Mouse (Mus musculus) kidney, embryonic 16.5 days (tissue): ENCODE results near the gene Smyd2. TPM values are rescaled to one million over a fixed set of nuclear protein-coding genes. Genes with fewer than 3 reads are reported as not detected.

Experiments
- ATAC-seq: fragments of 200-750 bp; cut with Nextera tagmentation; 2 replicates; pipeline ENCODE4 v1.8.0; 2017; ENCODE audit warnings: moderate TSS enrichment; ENCODE audit not compliant: low FRiP score, low TSS enrichment
- H3K27ac ChIP-seq: fragments of 300-500 bp; sonication (generic); 2 replicates; pipeline ENCODE4 v1.5.1; 2014; ENCODE audit warnings: low read length
- H3K27me3 ChIP-seq: fragments of 300-500 bp; sonication (generic); 2 replicates; pipeline ENCODE4 v1.6.1; 2014; ENCODE audit warnings: low read length, control low read depth, mixed read lengths; ENCODE audit not compliant: insufficient read depth
- H3K36me3 ChIP-seq: fragments of 300-500 bp; sonication (generic); 2 replicates; pipeline ENCODE4 v1.6.1; 2014; ENCODE audit warnings: low read length, control low read depth, mixed read lengths; ENCODE audit not compliant: insufficient read depth
- H3K4me1 ChIP-seq: fragments of 300-500 bp; sonication (generic); 2 replicates; pipeline ENCODE4 v1.6.1; 2014; ENCODE audit warnings: low read length, control low read depth, mixed read lengths; ENCODE audit not compliant: insufficient read depth
- H3K4me2 ChIP-seq: fragments of 300-500 bp; sonication (generic); replicated peaks from 2 replicates; pipeline ENCODE4 v1.6.1; 2014; ENCODE audit warnings: low read depth, low read length
- H3K4me3 ChIP-seq: fragments of 300-500 bp; sonication (generic); 2 replicates; pipeline ENCODE4 v1.5.1; 2014; ENCODE audit warnings: mild to moderate bottlenecking, low read length
- H3K9ac ChIP-seq: fragments of 300-500 bp; sonication (generic); replicated peaks from 2 replicates; pipeline ENCODE4 v1.6.1; 2014; ENCODE audit warnings: low read length
- H3K9me3 ChIP-seq: fragments of 300-500 bp; sonication (generic); 2 replicates; pipeline ENCODE4 v1.6.1; 2016; ENCODE audit warnings: low read length, control low read depth
- WGBS: fragments of 180-500 bp; shearing (Covaris S2); extraction: QIAGEN DNeasy Blood & Tissue Kit; methylation state at CpG from one replicate; pipeline ENCODE4 v1.1.7; 2014; 5-methylcytosine and 5-hydroxymethylcytosine counted together
- polyA plus RNA-seq: library from polyadenylated mRNA; unstranded; fragments of >200 nt; fragmentation: Nextera tagmentation; extraction: Ambion mirVana; gene quantifications from 2 replicates; pipeline ENCODE4 v1.2.1, GENCODE M21; 2015

Gene Smyd2
- polyA plus RNA-seq, 1 experiment from 2014 or later, result 87.6 TPM

GRCm38 (mm10) chr1:189898708-189899107 lies 23.5 kb downstream of the Smyd2 start:
- no peak for ATAC-seq
- no peak overlapping the region for H3K4me2 ChIP-seq
- peaks cover 28% of the 10 kb centered on the region; the same call in 1 of the 2 replicates for H3K36me3 ChIP-seq
- H3K9me3 ChIP-seq, result no peaks in the 10 kb centered on the region
- H3K4me1 ChIP-seq, result peaks cover 14% of the 10 kb centered on the region
- no peaks in the 10 kb centered on the region for H3K27me3 ChIP-seq
- H3K4me3 ChIP-seq, result no peak overlapping the region
- 62% methylated on average over 13 of the region's 13 CpGs for WGBS
- H3K27ac ChIP-seq, result no peak overlapping the region
- H3K9ac ChIP-seq, result no peak overlapping the region

GRCm38 (mm10) chr1:189897861-189898260 lies 24.3 kb downstream of the Smyd2 start:
- ATAC-seq, result no peak
- no peak overlapping the region for H3K4me2 ChIP-seq
- H3K4me3 ChIP-seq, result no peak overlapping the region
- no peak overlapping the region for H3K27ac ChIP-seq
- 83% methylated on average over 9 of the region's 9 CpGs for WGBS
- peaks cover 31% of the 10 kb centered on the region for H3K36me3 ChIP-seq
- H3K9ac ChIP-seq, result no peak overlapping the region
- H3K4me1 ChIP-seq, result peaks cover 14% of the 10 kb centered on the region
- H3K27me3 ChIP-seq, result no peaks in the 10 kb centered on the region
- H3K9me3 ChIP-seq, result no peaks in the 10 kb centered on the region

DNA sequence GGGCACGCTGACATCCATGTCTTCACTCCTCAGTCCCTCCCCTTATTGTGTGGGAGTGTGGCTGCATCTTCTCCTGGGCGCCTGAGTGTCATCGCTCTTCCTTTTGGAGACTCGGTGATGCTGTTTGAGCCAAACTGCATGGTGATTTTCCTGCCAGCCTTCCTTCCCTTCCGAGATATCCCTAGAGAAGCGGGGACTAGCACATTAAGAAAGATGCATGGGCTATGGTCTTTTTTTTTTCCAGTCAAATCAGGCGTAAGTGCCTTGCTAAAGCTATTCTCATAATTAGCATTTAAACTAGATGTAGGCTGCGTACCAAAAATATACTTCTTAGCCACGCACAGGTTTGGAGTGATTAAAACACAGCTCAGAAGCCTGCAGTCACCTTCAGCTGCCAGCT lies 28.0 kb downstream of the Smyd2 start:
- Histone ChIP-seq H3K9ac (no peak overlapping the region), H3K9me3 (no peaks in the 10 kb centered on the region), H3K4me1 (peaks cover 9% of the 10 kb centered on the region), H3K4me3 (no peak overlapping the region), H3K4me2 (no peak overlapping the region), H3K27me3 (no peaks in the 10 kb centered on the region), H3K36me3 (peaks cover 29% of the 10 kb centered on the region), H3K27ac (no peak overlapping the region)
- no peak for ATAC-seq
- 89% methylated on average over 9 of the region's 9 CpGs for WGBS

GRCm38 (mm10) chr1:189888749-189889148 lies 33.4 kb downstream of the Smyd2 start:
- no peaks in the 10 kb centered on the region for H3K27me3 ChIP-seq
- H3K27ac ChIP-seq, result no peak overlapping the region
- H3K9ac ChIP-seq, result no peak overlapping the region
- WGBS, result 59% methylated on average over 10 of the region's 10 CpGs
- no peaks in the 10 kb centered on the region for H3K9me3 ChIP-seq
- H3K36me3 ChIP-seq, result peaks cover 11% of the 10 kb centered on the region; the same call in 1 of the 2 replicates
- no peak overlapping the region for H3K4me3 ChIP-seq
- peaks cover 4% of the 10 kb centered on the region; the same call in 1 of the 2 replicates for H3K4me1 ChIP-seq
- no peak overlapping the region for H3K4me2 ChIP-seq
- ATAC-seq, result no peak

DNA sequence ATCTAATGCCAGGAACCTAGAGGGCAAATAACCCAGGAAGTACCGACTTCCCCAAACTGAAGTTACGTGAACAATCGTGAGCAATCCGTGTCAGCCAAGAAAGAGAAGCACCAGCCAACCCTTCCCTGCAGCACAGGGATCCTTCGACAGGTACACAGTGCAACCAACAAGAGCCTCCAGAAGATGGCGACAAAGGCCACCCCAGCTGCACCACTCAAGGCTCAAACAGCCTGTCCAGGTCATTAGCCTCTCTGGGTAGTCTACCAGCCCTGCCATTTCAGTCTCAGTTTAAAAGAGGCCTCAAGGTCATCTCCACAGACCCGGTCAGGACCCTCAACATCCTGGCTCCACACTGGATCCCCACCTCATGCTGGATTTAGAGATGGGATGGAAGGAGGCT lies 34.6 kb downstream of the Smyd2 start:
- Histone ChIP-seq H3K36me3 (peaks cover 2% of the 10 kb centered on the region; the same call in 1 of the 2 replicates), H3K27me3 (no peaks in the 10 kb centered on the region), H3K27ac (no peak overlapping the region), H3K4me1 (peaks cover 9% of the 10 kb centered on the region), H3K4me2 (no peak overlapping the region), H3K9ac (no peak overlapping the region), H3K9me3 (no peaks in the 10 kb centered on the region), H3K4me3 (no peak overlapping the region)
- peak; percentile 57; the same call in 1 of the 2 replicates for ATAC-seq
- WGBS, result 33% methylated on average over 7 of the region's 7 CpGs

DNA sequence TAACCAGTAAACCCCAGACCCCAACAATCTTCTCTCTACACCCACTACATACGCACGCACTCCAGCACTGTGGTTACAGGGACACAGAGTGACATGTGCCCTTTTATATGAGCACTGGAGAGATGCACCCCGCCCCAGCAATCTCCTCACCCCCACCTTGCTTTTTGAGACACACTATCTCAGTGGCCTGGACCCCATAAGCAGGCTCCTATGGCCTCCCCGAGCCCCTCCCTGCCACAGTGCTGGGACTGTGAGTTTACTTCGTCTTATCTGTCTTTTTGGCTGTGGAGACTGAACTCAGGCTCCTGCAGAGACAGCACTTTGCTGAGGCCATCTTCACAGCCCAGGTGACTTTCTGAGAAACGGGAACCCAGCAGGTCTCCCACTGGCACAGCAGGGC lies 36.2 kb downstream of the Smyd2 start:
- H3K9ac ChIP-seq, result no peak overlapping the region
- WGBS, result 88% methylated on average over 6 of the region's 6 CpGs
- H3K9me3 ChIP-seq, result no peaks in the 10 kb centered on the region
- H3K4me3 ChIP-seq, result no peak overlapping the region
- H3K27ac ChIP-seq, result no peak overlapping the region
- peaks cover 9% of the 10 kb centered on the region for H3K4me1 ChIP-seq
- ATAC-seq, result no peak
- H3K4me2 ChIP-seq, result no peak overlapping the region
- H3K27me3 ChIP-seq, result no peaks in the 10 kb centered on the region
- H3K36me3 ChIP-seq, result no peaks in the 10 kb centered on the region

DNA sequence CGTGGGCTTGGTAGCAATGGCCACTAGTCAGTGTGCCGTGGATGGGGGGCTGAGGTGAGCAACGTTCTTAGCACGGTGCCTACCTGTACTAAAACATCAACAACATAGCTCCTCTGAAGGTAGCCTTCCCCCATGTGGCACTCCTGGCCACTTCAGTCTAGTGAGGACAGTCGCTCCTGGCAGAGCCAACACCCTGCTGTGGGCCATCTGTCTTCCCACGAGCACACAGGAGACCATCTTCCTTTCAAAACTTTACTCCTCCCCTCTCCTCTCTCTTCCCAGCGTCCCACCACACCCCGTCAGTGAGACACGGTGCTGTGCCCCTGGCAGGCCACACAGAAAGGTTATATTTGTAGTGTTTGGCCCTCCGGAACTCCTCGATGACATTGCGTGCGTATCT lies 37.2 kb downstream of the Smyd2 start:
- Histone ChIP-seq H3K36me3 (no peaks in the 10 kb centered on the region), H3K4me3 (no peak overlapping the region), H3K4me1 (peaks cover 20% of the 10 kb centered on the region), H3K27ac (no peak overlapping the region), H3K9me3 (no peaks in the 10 kb centered on the region), H3K4me2 (no peak overlapping the region), H3K27me3 (no peaks in the 10 kb centered on the region), H3K9ac (no peak overlapping the region)
- 68% methylated on average over 13 of the region's 13 CpGs for WGBS
- no peak for ATAC-seq

DNA sequence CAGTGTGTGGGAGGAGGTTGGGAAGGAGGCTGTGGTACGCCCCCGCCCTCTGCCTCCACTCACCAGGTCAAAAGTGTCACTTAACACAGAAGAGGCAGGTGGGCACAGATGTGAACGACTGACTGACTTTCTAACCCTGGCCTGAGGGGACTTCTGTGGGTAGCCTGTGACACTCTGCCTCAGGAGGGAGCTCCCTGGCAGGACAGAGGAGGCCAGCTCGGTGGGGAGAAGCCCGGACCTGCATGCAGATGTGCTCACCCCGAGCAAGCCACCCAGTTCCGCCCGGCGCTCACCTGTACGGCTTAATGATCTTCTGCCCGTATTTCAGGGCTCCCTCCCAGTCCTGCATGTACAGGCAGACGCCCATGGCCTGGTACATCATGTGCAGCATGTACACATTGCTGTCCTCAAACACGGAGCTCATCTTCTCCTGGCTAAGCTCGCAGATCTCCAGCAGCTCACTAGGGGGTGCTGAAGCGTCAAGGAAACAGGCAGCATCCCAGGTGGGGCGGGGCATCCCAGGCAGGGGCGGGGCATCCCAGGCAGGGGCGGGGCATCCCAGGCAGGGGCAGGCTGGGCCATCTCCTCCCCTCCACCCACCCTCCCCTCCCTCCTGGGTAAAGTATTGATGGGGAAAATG lies 38.5 kb downstream of the Smyd2 start:
- 35% methylated on average over 18 of the region's 18 CpGs for WGBS
- H3K27ac ChIP-seq, result no peak overlapping the region; the same call in 1 of the 2 replicates

DNA sequence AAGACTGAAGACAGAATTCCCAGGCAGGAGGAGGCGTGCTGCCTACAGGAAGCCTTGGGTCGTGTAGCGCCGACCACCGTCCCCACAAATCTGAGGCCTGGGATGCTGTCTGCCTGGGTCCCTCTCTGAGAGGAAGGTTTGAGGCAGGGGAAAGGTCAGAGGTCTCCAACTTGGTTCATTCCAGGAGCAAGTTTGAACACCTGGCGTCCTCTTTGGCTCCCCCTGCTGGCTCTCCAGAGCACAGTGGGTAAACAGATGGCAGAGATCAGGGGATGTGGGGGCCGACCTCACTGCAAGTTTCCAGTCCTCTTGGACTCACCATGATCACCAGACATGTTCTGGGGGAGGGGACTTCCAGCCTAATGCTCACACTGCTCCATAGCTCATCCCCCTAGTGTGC lies 39.3 kb downstream of the Smyd2 start:
- ATAC-seq, result peak; percentile 23; the same call in 1 of the 2 replicates
- Histone ChIP-seq H3K4me2 (no peak overlapping the region), H3K4me1 (peaks cover 21% of the 10 kb centered on the region), H3K27ac (no peak overlapping the region), H3K36me3 (no peaks in the 10 kb centered on the region), H3K9ac (no peak overlapping the region), H3K9me3 (no peaks in the 10 kb centered on the region), H3K4me3 (no peak overlapping the region), H3K27me3 (no peaks in the 10 kb centered on the region)
- WGBS, result 47% methylated on average over 7 of the region's 7 CpGs

More for the DNA sequence above, 38.5 kb downstream of the Smyd2 start:
- peak; percentile 24; the same call in 1 of the 2 replicates for ATAC-seq
- Histone ChIP-seq H3K36me3 (no peaks in the 10 kb centered on the region), H3K27me3 (no peaks in the 10 kb centered on the region), H3K4me3 (no peak overlapping the region), H3K4me2 (no peak overlapping the region), H3K9me3 (no peaks in the 10 kb centered on the region), H3K4me1 (peaks cover 21% of the 10 kb centered on the region), H3K9ac (no peak overlapping the region)

- WGBS, result 76% methylated on average over 14 of the region's 14 CpGs
- ATAC-seq, result no peak
Observed at GRCm38 (mm10) chr1:189880745-189881144, 41.4 kb downstream of the Smyd2 start.

More at GRCm38 (mm10) chr1:189880745-189881144, 41.4 kb downstream of the Smyd2 start:
- no peaks in the 10 kb centered on the region for H3K9me3 ChIP-seq
- H3K36me3 ChIP-seq, result peaks cover 5% of the 10 kb centered on the region; the same call in 1 of the 2 replicates
- H3K9ac ChIP-seq, result no peak overlapping the region; the same call in 1 of the 2 replicates
- no peak overlapping the region for H3K4me2 ChIP-seq
- no peaks in the 10 kb centered on the region for H3K27me3 ChIP-seq
- H3K4me1 ChIP-seq, result peaks cover 26% of the 10 kb centered on the region
- peak overlapping the region; percentile 57; the same call in 1 of the 2 replicates for H3K27ac ChIP-seq
- H3K4me3 ChIP-seq, result no peak overlapping the region
